Mouse (Mus musculus) adrenal gland, postnatal 4 days (tissue): ENCODE measurements around the gene Dxo. TPM values are rescaled to one million over a fixed set of nuclear protein-coding genes. Genes with fewer than 3 reads are reported as not detected.

Experiments
- DNase-seq, 2 experiments: peaks; one replicate each; pipeline ENCODE4 v3.0.0; 2021 to 2022; ENCODE audit warnings: low spot score in 2 of 2, mixed read lengths in 2 of 2
- microRNA-seq: library from miRNA; unstranded; fragments of <30 nt; microRNA quantifications from one replicate; pipeline ENCODE4 v1.2.0, GENCODE M21; 2021
- total RNA-seq, 2 experiments: library from RNA; stranded (reverse); gene quantifications; 2 replicates each; pipeline ENCODE4 v1.2.3; 2021

Dxo gene
- total RNA-seq, 2 experiments from 2014 or later: 72.5 to 73.2 TPM

DNA sequence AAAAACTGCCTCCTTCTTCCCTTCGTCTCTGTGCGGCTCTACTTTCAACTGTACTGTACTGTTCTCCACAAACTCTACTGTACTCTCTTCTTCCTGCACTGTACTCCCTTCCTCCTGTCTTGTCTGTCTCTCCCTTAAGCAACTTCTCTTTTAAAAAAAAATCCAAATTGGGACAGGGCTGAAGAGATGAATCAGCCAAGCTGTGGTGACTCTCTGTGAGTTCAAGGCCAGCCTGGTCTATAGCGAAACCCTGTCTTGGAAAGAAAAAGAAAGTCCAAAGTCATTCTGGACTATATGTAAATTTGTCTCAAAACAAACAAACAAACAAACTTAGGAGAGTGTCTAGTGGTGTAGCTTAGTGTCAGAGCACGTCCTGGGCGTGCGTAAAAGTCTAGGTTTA lies 37.5 kb downstream of the Dxo start:
- DNase-seq: no peak

DNA sequence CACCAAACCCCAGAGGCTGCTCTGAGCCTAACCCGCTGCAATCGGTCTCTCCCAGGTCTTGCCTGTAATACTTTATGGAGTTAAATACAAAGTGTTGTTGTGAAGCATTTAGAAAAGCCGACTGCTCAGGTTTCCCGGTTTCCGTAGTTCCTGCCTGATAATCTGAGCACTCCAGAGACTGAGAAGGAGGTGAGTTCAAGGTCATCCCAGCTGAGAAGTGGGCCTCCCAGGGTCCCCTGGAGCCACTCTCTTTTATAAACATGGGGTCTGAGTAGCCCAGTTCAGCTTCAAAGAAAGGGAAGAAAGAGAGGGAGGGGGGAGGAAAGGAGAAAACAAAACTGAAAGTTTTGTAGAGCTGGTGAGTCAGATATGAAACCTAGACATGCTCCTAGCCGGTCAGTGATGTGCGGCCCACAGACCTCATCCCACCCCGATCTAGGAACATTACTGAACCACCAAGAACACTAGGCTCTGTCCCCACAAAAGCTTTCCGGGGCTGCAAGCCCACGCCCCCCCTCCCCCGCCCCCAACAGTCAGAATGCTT lies 42.6 kb downstream of the Dxo start, which contains the start of gene Zbtb12:
TSS of gene Zbtb12 (plus strand) at position 148 of the 544 bp plus-strand sequence.
- DNase-seq: no peak

DNA sequence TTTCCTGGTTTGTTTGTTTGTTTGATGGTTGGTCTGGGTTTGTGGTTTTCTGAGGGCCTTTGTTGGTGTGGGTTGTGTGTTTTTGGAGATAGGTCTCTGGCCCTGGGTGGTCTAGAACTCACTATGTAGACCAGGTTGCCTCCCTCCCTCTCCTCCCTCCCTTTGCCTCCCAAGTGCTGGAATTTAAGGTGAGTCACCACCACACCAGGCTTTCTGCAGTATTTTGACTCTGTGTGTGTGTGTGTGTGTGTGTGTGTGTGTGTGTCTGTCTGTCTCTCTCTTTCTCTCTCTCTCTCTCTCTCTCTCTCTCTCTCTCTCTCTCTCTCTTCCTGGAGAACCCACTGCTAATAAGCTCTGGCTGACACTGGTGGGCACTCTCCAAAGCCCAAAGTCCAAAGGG lies 44.3 kb downstream of the Dxo start:
- no peak for DNase-seq

GRCm38 (mm10) chr17:34881683-34882310 lies 45.0 kb downstream of the Dxo start, which contains the start of gene Gm20547:
Gm20547 (minus strand) TSS chr17:34882042.
- no peak for DNase-seq

DNA sequence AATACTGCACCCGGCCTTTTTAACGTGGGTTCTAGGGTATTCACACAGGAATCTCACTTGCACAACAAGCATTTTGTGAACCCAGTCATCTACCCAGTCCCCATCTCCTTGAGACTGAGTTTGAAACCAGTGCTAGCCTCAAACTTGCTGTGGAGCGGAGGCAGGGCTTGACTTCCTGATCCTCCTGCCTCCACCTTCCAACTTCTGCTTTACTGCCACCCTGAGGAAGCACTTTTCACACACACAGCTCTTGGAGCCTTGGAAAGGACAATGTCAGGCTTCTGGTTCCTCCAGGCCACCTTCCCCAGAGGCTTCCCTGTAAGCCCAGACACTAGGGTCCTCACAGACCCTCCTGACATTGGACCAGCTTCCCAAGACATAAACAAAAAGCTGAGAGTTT lies 46.5 kb downstream of the Dxo start:
- DNase-seq: no peak

GRCm38 (mm10) chr17:34884704-34885103 lies 47.9 kb downstream of the Dxo start:
- DNase-seq: no peak

- DNase-seq: no peak
These were observed 48.8 kb downstream of the Dxo start for GRCm38 (mm10) chr17:34885615-34886014.

- no peak for DNase-seq
These were observed 51.1 kb downstream of the Dxo start for GRCm38 (mm10) chr17:34887942-34888341.

Small RNA genes lying within 50 kb of the gene (microRNA-seq; reads per million reads assigned to microRNA genes)
- gene Mir6970: not detected
- 3.2 reads per million, percentile 8 among the genes with 10 or more reads in this experiment for gene Mir6971
- gene Mir6972: not detected

Other genes starting within 250 kb of the Dxo start
- 10 to 100 TPM in 1 of 2 experiments, 1 to 10 TPM in 1; 8.1 to 11.9 TPM for gene Gpsm3, start 247.2 kb upstream of the Dxo start, total RNA-seq
- gene Pbx2, start 245.8 kb upstream of the Dxo start, total RNA-seq: 10 to 100 TPM; 61.7 to 63.6 TPM
- gene Ager, start 239.2 kb upstream of the Dxo start, total RNA-seq: 1 to 10 TPM; 9.0 to 9.2 TPM
- 10 to 100 TPM; 66.5 to 74.2 TPM for gene Rnf5, start 233.3 kb upstream of the Dxo start, total RNA-seq
- gene Agpat1, start 232.8 kb upstream of the Dxo start, total RNA-seq: 10 to 100 TPM; 73.4 to 77.7 TPM
- gene Egfl8, start 221.0 kb upstream of the Dxo start, total RNA-seq: 10 to 100 TPM; 10.8 to 14.2 TPM
- gene Ppt2, start 208.5 kb upstream of the Dxo start, total RNA-seq: 10 to 100 TPM; 52.6 to 62.3 TPM
- gene Prrt1, start 207.5 kb upstream of the Dxo start, total RNA-seq: 10 to 100 TPM; 10.7 to 11.5 TPM
- gene Fkbpl, start 192.3 kb upstream of the Dxo start, total RNA-seq: 10 to 100 TPM; 13.2 to 16.3 TPM
- 10 to 100 TPM; 48.1 to 52.3 TPM for gene Atf6b, start 189.9 kb upstream of the Dxo start, total RNA-seq
- gene Tnxb, start 166.5 kb upstream of the Dxo start, total RNA-seq: 10 to 100 TPM; 29.4 to 33.0 TPM
- 100 to 1,000 TPM; 105 to 151 TPM for gene C4b, start 93.1 kb upstream of the Dxo start, total RNA-seq
- 1,000 to 10,000 TPM; 3,967 to 4,457 TPM for gene Cyp21a1, start 32.5 kb upstream of the Dxo start, total RNA-seq
- gene Stk19, start 74 bp upstream of the Dxo start, total RNA-seq: 10 to 100 TPM; 49.1 to 49.5 TPM
- 10 to 100 TPM; 70.9 to 80.2 TPM for gene Skiv2l, start 13.2 kb downstream of the Dxo start, total RNA-seq
- 10 to 100 TPM; 58.2 to 60.6 TPM for gene Nelfe, start 13.4 kb downstream of the Dxo start, total RNA-seq
- gene Cfb, start 25.5 kb downstream of the Dxo start, total RNA-seq: 100 to 1,000 TPM in 1 of 2 experiments, 10 to 100 TPM in 1; 18.7 to 137 TPM
- gene Zbtb12, start 42.5 kb downstream of the Dxo start, total RNA-seq: 10 to 100 TPM; 23.6 to 26.2 TPM
- not detected for gene Gm20547, start 45.0 kb downstream of the Dxo start, total RNA-seq
- gene C2, start 61.2 kb downstream of the Dxo start, total RNA-seq: 10 to 100 TPM; 39.5 to 50.3 TPM
- 100 to 1,000 TPM; 214 to 215 TPM for gene Ehmt2, start 61.5 kb downstream of the Dxo start, total RNA-seq
- gene Slc44a4, start 77.4 kb downstream of the Dxo start, total RNA-seq: 1 to 10 TPM in 1 of 2 experiments, under 1 TPM in 1; 0.93 to 3.8 TPM
- 10 to 100 TPM; 22.0 to 25.2 TPM for gene Neu1, start 94.2 kb downstream of the Dxo start, total RNA-seq
- 10 to 100 TPM; 26.9 to 33.2 TPM for gene Hspa1b, start 122.2 kb downstream of the Dxo start, total RNA-seq
- not detected for gene Gm20481, start 132.9 kb downstream of the Dxo start, total RNA-seq
- 10 to 100 TPM; 12.6 to 14.5 TPM for gene Hspa1a, start 135.1 kb downstream of the Dxo start, total RNA-seq
- 1 to 10 TPM in 1 of 2 experiments, under 1 TPM in 1; 0.39 to 1.3 TPM for gene Hspa1l, start 135.7 kb downstream of the Dxo start, total RNA-seq
- gene Lsm2, start 144.8 kb downstream of the Dxo start, total RNA-seq: 10 to 100 TPM; 50.5 to 54.8 TPM
- 10 to 100 TPM; 77.9 to 89.1 TPM for gene Vars, start 164.0 kb downstream of the Dxo start, total RNA-seq
- 1 to 10 TPM; 1.2 to 1.5 TPM for gene Vwa7, start 179.6 kb downstream of the Dxo start, total RNA-seq
- gene Sapcd1, start 191.0 kb downstream of the Dxo start, total RNA-seq: 1 to 10 TPM; 3.8 to 4.1 TPM
- 10 to 100 TPM in 1 of 2 experiments, 1 to 10 TPM in 1; 8.2 to 11.0 TPM for gene Msh5, start 209.7 kb downstream of the Dxo start, total RNA-seq
- 100 to 1,000 TPM; 137 to 146 TPM for gene Clic1, start 212.9 kb downstream of the Dxo start, total RNA-seq
- 10 to 100 TPM; 55.1 to 67.4 TPM for gene Ddah2, start 222.0 kb downstream of the Dxo start, total RNA-seq
- gene Ly6g6c, start 228.4 kb downstream of the Dxo start, total RNA-seq: under 1 TPM; 0.31 to 0.34 TPM
- under 1 TPM; 0.22 to 0.90 TPM for gene Mpig6b, start 229.2 kb downstream of the Dxo start, total RNA-seq
- gene Ly6g6e, start 239.9 kb downstream of the Dxo start, total RNA-seq: not detected
- 1 to 10 TPM; 2.0 to 2.4 TPM for gene Ly6g6d, start 241.0 kb downstream of the Dxo start, total RNA-seq
- gene Ly6g6f, start 248.6 kb downstream of the Dxo start, total RNA-seq: not detected